Mouse (Mus musculus) skeletal muscle tissue, adult 2 months (tissue): ENCODE results near the gene Cecr2.

Experiments
- DNase-seq: peaks from one replicate; pipeline ENCODE4 v3.0.0-alpha.2; 2012; ENCODE audit warnings: low read depth, low spot score

Gene Cecr2

GRCm38 (mm10) chr6:120667422-120667781 is 1.2 kb downstream of the Cecr2 start:
- DNase-seq = no peak

- DNase-seq = no peak
Measured at GRCm38 (mm10) chr6:120667911-120668310, 1.7 kb downstream of the Cecr2 start.

GRCm38 (mm10) chr6:120674121-120674520 is 8.0 kb downstream of the Cecr2 start:
- DNase-seq = no peak

GRCm38 (mm10) chr6:120674881-120675280 is 8.7 kb downstream of the Cecr2 start:
- DNase-seq = no peak

- no peak for DNase-seq
Measured at GRCm38 (mm10) chr6:120675979-120676378, 9.8 kb downstream of the Cecr2 start.

- DNase-seq = no peak
Measured at GRCm38 (mm10) chr6:120683351-120683750, 17.2 kb downstream of the Cecr2 start.

GRCm38 (mm10) chr6:120684750-120685149 is 18.6 kb downstream of the Cecr2 start:
- no peak for DNase-seq

- no peak for DNase-seq
Measured at GRCm38 (mm10) chr6:120686872-120687650, 20.9 kb downstream of the Cecr2 start.

- no peak for DNase-seq
Measured at GRCm38 (mm10) chr6:120700221-120700620, 34.1 kb downstream of the Cecr2 start.

- no peak for DNase-seq
Measured at GRCm38 (mm10) chr6:120704376-120704775, 38.2 kb downstream of the Cecr2 start.

GRCm38 (mm10) chr6:120708759-120709158 is 42.6 kb downstream of the Cecr2 start:
- DNase-seq = no peak

GRCm38 (mm10) chr6:120714806-120715205 is 48.6 kb downstream of the Cecr2 start:
- DNase-seq = no peak

GRCm38 (mm10) chr6:120715227-120715626 is 49.1 kb downstream of the Cecr2 start:
- DNase-seq = no peak

- DNase-seq = no peak
Measured at GRCm38 (mm10) chr6:120715851-120716250, 49.7 kb downstream of the Cecr2 start.

- no peak for DNase-seq
Measured at GRCm38 (mm10) chr6:120716531-120716984, 50.4 kb downstream of the Cecr2 start.

- DNase-seq = no peak
Measured at GRCm38 (mm10) chr6:120725986-120726385, 59.8 kb downstream of the Cecr2 start.

GRCm38 (mm10) chr6:120736011-120736410 is 69.8 kb downstream of the Cecr2 start:
- DNase-seq = no peak

GRCm38 (mm10) chr6:120736566-120736965 is 70.4 kb downstream of the Cecr2 start:
- peak; percentile 25 for DNase-seq

GRCm38 (mm10) chr6:120743130-120743529 is 77.0 kb downstream of the Cecr2 start:
- DNase-seq = no peak

GRCm38 (mm10) chr6:120744266-120744665 is 78.1 kb downstream of the Cecr2 start:
- no peak for DNase-seq

GRCm38 (mm10) chr6:120746416-120746815 is 80.2 kb downstream of the Cecr2 start:
- DNase-seq = no peak

- DNase-seq = no peak
Measured at GRCm38 (mm10) chr6:120761151-120761550, 95.0 kb downstream of the Cecr2 start.

- DNase-seq = no peak
Measured at GRCm38 (mm10) chr6:120769972-120770371, 103.8 kb downstream of the Cecr2 start.

- DNase-seq = no peak
Measured at GRCm38 (mm10) chr6:120771366-120771765, 105.2 kb downstream of the Cecr2 start.
